10 mouse cellular contexts compared by ENCODE assay signal in genomic region chr5:112877391-112878115, GRCm38 (mm10). TPM values are rescaled to one million over a fixed set of nuclear protein-coding genes. Genes with fewer than 3 reads are reported as not detected.
DNase-seq lines count a peak whose midpoint lies in the region; ATAC-seq and TF ChIP-seq lines count a peak whose summit lies in the region.
"Had no signal": no experiment of that assay in that cellular context is flagged by ENCODE, and none has a peak within 500 bp of the region (broad histone marks: within the 10 kb centered on the region; RNA-seq: fewer than 3 reads in every experiment).

No protein-coding gene starts in this region.

- H3K27me3 ChIP-seq in intestine, embryonic 15.5 days (replicated peaks) = 0 out of 2 replicates have a peak, but pooled peaks cover 3% of the 10 kb centered on the region
- H3K27me3 ChIP-seq in intestine, embryonic 16.5 days (replicated peaks; ENCODE audit: control insufficient read depth, insufficient read depth, low read length) = no peaks in the 10 kb centered on the region
- H3K27me3 ChIP-seq in hindbrain, embryonic 12.5 days = peaks cover 9% of the 10 kb centered on the region; the same call in 1 of the 2 replicates
- H3K27me3 ChIP-seq in thymus, adult 2 months (ENCODE audit: control insufficient read depth, insufficient read depth, low read length) = no peaks in the 10 kb centered on the region
- H3K27me3 ChIP-seq: heart, embryonic 15.5 days had no signal

- no peak overlapping the region for H3K4me2 ChIP-seq in intestine, embryonic 15.5 days (replicated peaks)
- H3K4me2 ChIP-seq in intestine, embryonic 16.5 days (ENCODE audit: low read depth, low read length) = no peak overlapping the region
- H3K4me2 ChIP-seq in hindbrain, embryonic 12.5 days (replicated peaks) = no peak overlapping the region
- H3K4me2 ChIP-seq: heart, embryonic 15.5 days; lung, embryonic 14.5 days had no signal

- H3K9ac ChIP-seq in intestine, embryonic 15.5 days = no peak overlapping the region
- H3K9ac ChIP-seq in intestine, embryonic 16.5 days (ENCODE audit: low read depth, low read length) = no peak overlapping the region
- H3K9ac ChIP-seq in hindbrain, embryonic 12.5 days = no peak overlapping the region
- H3K9ac ChIP-seq: heart, embryonic 15.5 days; lung, embryonic 14.5 days had no signal

- ATAC-seq in intestine, embryonic 15.5 days = peak; percentile 23; the same call in 1 of the 2 replicates
- ATAC-seq in intestine, embryonic 16.5 days = no peak
- ATAC-seq in hindbrain, embryonic 12.5 days (ENCODE audit: low FRiP score) = peak; percentile 50
- no peak for ATAC-seq in inflammation-experienced regulatory T-cells, adult 6 months
- ATAC-seq: intestine, postnatal 0 days had no signal

- no peak for TF ChIP-seq POLR2A in thymus, adult 2 months (IDR thresholded peaks at IDR 0.05; ENCODE audit: control insufficient read depth, extremely low read depth, insufficient read depth, low read length, poor library complexity)

- no peaks in the 10 kb centered on the region for H3K36me3 ChIP-seq in intestine, embryonic 15.5 days
- H3K36me3 ChIP-seq in intestine, embryonic 16.5 days (ENCODE audit: control insufficient read depth, insufficient read depth, low read length) = no peaks in the 10 kb centered on the region
- H3K36me3 ChIP-seq in hindbrain, embryonic 12.5 days = no peaks in the 10 kb centered on the region
- H3K36me3 ChIP-seq in thymus, adult 2 months (ENCODE audit: control insufficient read depth, insufficient read depth, low read length) = no peaks in the 10 kb centered on the region

- no peaks in the 10 kb centered on the region for H3K9me3 ChIP-seq in intestine, embryonic 15.5 days
- no peaks in the 10 kb centered on the region for H3K9me3 ChIP-seq in intestine, embryonic 16.5 days (ENCODE audit: control insufficient read depth, low read length)
- no peaks in the 10 kb centered on the region for H3K9me3 ChIP-seq in hindbrain, embryonic 12.5 days (replicated peaks)
- H3K9me3 ChIP-seq: heart, embryonic 15.5 days had no signal

- H3K4me3 ChIP-seq in intestine, embryonic 15.5 days (replicated peaks) = no peak overlapping the region
- H3K4me3 ChIP-seq in intestine, embryonic 16.5 days (ENCODE audit: low read length) = no peak overlapping the region
- no peak overlapping the region for H3K4me3 ChIP-seq in hindbrain, embryonic 12.5 days
- H3K4me3 ChIP-seq in thymus, adult 2 months (ENCODE audit: control insufficient read depth, insufficient read depth, low read length) = no peak overlapping the region
- H3K4me3 ChIP-seq: heart, embryonic 15.5 days had no signal

- H3K4me1 ChIP-seq in intestine, embryonic 15.5 days (replicated peaks) = peaks cover 6% of the 10 kb centered on the region; the same call in 1 of the 2 replicates
- no peaks in the 10 kb centered on the region for H3K4me1 ChIP-seq in intestine, embryonic 16.5 days (ENCODE audit: control insufficient read depth, insufficient read depth, low read length)
- peaks cover 10% of the 10 kb centered on the region for H3K4me1 ChIP-seq in hindbrain, embryonic 12.5 days
- H3K4me1 ChIP-seq in thymus, adult 2 months (replicated peaks; ENCODE audit: control insufficient read depth, insufficient read depth, low read length) = no peaks in the 10 kb centered on the region

- 57% methylated on average over 14 of the region's 14 CpGs for WGBS in intestine, embryonic 15.5 days
- 56% methylated on average over 14 of the region's 14 CpGs for WGBS in intestine, embryonic 16.5 days
- WGBS in hindbrain, embryonic 12.5 days = 38% methylated on average over 14 of the region's 14 CpGs
- WGBS in thymus, adult 2 months = 80% methylated on average over 14 of the region's 14 CpGs

- H3K27ac ChIP-seq in intestine, embryonic 15.5 days = no peak overlapping the region
- H3K27ac ChIP-seq in intestine, embryonic 16.5 days (ENCODE audit: low read length) = no peak overlapping the region
- H3K27ac ChIP-seq in hindbrain, embryonic 12.5 days = 0 out of 2 replicates have a peak overlapping the region, but pooled peaks have one; percentile 0
- no peak overlapping the region for H3K27ac ChIP-seq in thymus, adult 2 months (ENCODE audit: control insufficient read depth, insufficient read depth, low read length)
- H3K27ac ChIP-seq: heart, embryonic 15.5 days had no signal

- TF ChIP-seq CTCF in thymus, adult 2 months (IDR thresholded peaks at IDR 0.05; ENCODE audit: borderline replicate concordance, control insufficient read depth, extremely low read depth, insufficient read depth, low read length, poor library complexity) = no peak

- peak; percentile 62 to 71 for DNase-seq in right cerebral cortex, postnatal 10 days (ENCODE audit: low spot score in 2 of 2)
- DNase-seq in right cerebral cortex, postnatal 25 days = no peak
- no peak for DNase-seq in thymus, adult 2 months

RNA-seq across cellular contexts. Expression of gene Myo18b, which starts 18.6 kb away (rescaled TPM):
- 0.39 and 0.40 TPM in 2 replicates for polyA plus RNA-seq in intestine, embryonic 15.5 days (2015; fragmentation: Nextera tagmentation; extraction: Ambion mirVana)
- 0.31 and 0.40 TPM in 2 replicates for polyA plus RNA-seq in intestine, embryonic 16.5 days (2015; fragmentation: Nextera tagmentation; extraction: Ambion mirVana)
- 1.0 and 2.0 TPM in 2 replicates for polyA plus RNA-seq in hindbrain, embryonic 12.5 days (2016; fragmentation: Nextera tagmentation; extraction: Ambion mirVana)
- polyA plus RNA-seq in inflammation-experienced regulatory T-cells, adult 6 months (2017; shearing (Covaris generic)) = not detected
- 0.36 and 3.8 TPM in 2 replicates for polyA plus RNA-seq in thymus, adult 2 months (2012; rRNA removed)

Comparison
In these comparisons a context has a peak if more than half of its experiments do, and no peak if none do; other contexts are left out.
1. ATAC-seq: peak in intestine, embryonic 15.5 days (single experiment) and hindbrain, embryonic 12.5 days (single experiment); none in intestine, embryonic 16.5 days (single experiment) and inflammation-experienced regulatory T-cells, adult 6 months (single experiment).
2. DNase-seq: peak in right cerebral cortex, postnatal 10 days (2 of 2); none in right cerebral cortex, postnatal 25 days (single experiment) and thymus, adult 2 months (single experiment).